Mouse (Mus musculus) heart, postnatal 0 days (tissue): Measurements from ENCODE around the gene 4933406M09Rik.

Source experiments
- CTCF ChIP-seq: IDR thresholded peaks from 2 replicates; pipeline ENCODE4 v1.5.1; 2016; ENCODE audit warnings: antibody characterized with exemption, control low read depth, low read depth
- EP300 ChIP-seq: IDR thresholded peaks from 2 replicates; pipeline ENCODE4 v1.6.1; 2016; ENCODE audit warnings: antibody characterized with exemption, low read depth

DNA sequence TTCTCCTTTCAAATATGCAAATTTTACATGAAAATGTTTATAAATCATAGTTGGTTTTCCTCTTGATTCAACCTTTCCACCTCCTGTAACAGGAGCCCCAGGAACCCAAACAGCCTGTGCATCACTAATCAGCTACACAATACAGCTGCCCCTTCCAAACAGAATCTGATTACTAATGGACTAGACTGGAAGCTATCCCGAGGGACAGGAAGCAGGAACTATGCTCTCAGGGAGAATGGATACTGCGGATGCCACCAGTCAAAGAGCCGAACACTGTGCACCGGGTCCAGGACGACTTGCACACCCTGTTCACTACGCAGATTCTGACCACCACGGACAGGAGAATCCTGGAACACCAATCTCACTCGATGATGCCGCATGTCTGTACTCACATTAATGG is 37.9 kb upstream of the 4933406M09Rik start:
- TF ChIP-seq EP300 = no peak
- TF ChIP-seq CTCF = no peak
